Mouse (Mus musculus): ENCODE results near the gene Dst.

DNA sequence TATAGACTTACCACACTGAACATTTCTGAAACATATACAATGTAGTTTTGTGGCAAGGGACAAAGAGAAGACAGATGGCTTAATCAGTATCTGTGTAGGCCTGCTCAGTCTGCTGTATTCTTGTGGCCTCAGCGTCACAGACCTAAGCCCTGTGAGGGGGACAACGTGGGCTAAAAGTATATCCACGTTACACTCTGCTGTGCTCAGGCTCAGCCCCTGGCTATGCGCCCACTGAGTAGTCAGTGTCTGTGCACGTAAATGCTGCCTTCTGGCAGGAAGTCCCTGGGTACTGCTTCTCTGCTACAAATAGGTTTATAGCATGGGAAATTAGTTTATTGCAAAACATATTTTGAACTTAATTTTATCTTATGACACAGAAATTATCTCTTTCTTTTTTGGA is 186.3 kb downstream of the Dst start:
- no peak for TF ChIP-seq CTCF (IDR thresholded peaks at IDR 0.05; ENCODE audit: control insufficient read depth, insufficient read depth, low read length)
- no peak for TF ChIP-seq POLR2A (IDR thresholded peaks at IDR 0.05; ENCODE audit: borderline replicate concordance, control insufficient read depth, low read depth, low read length)
